Mouse (Mus musculus) C2C12 (cell line): ENCODE results near the gene Asrgl1.

ENCODE experiments used
- CTCF ChIP-seq: IDR thresholded peaks from one replicate; pipeline ENCODE4 v1.5.1; 2011; ENCODE audit not compliant: control insufficient read depth, insufficient read depth, insufficient read length
- FOSL1 ChIP-seq: IDR thresholded peaks from one replicate; pipeline ENCODE4 v1.8.0; 2011; ENCODE audit warnings: mild to moderate bottlenecking, low read length; ENCODE audit not compliant: poor library complexity, insufficient read depth, severe bottlenecking

- TF ChIP-seq CTCF (no peak), FOSL1 (peak; percentile 100)
These were observed 61.5 kb downstream of the Asrgl1 start for GRCm38 (mm10) chr19:9073776-9074411.
